Mouse (Mus musculus): ENCODE data around the gene Rfx4.
A peak's percentile ranks its signal among the peaks of the same experiment; 100 is the strongest.

The Rfx4 gene

GRCm38 (mm10) chr10:84871921-84872320 is 116.1 kb downstream of the Rfx4 start:
- DNase-seq, result no peak

- no peak for DNase-seq
These were observed 124.1 kb downstream of the Rfx4 start for GRCm38 (mm10) chr10:84879823-84880571.

- no peak for DNase-seq
These were observed 126.7 kb downstream of the Rfx4 start for GRCm38 (mm10) chr10:84882528-84882927.

- no peak for DNase-seq
These were observed 129.6 kb downstream of the Rfx4 start for GRCm38 (mm10) chr10:84885341-84885884.

GRCm38 (mm10) chr10:84886221-84886627 is 130.4 kb downstream of the Rfx4 start:
- no peak for DNase-seq

- no peak for DNase-seq
These were observed 130.9 kb downstream of the Rfx4 start for GRCm38 (mm10) chr10:84886785-84887184.

- no peak for DNase-seq
These were observed 133.4 kb downstream of the Rfx4 start for GRCm38 (mm10) chr10:84889096-84889846.

- DNase-seq, result no peak
These were observed 140.0 kb downstream of the Rfx4 start for GRCm38 (mm10) chr10:84895810-84896358.

GRCm38 (mm10) chr10:84896941-84897930 is 141.4 kb downstream of the Rfx4 start:
- peak; percentile 23 to 64 for DNase-seq

- DNase-seq, result no peak
These were observed 142.5 kb downstream of the Rfx4 start for GRCm38 (mm10) chr10:84898144-84898979.

- DNase-seq, result no peak
These were observed 145.8 kb downstream of the Rfx4 start for GRCm38 (mm10) chr10:84901676-84902075.

- no peak for DNase-seq
These were observed 146.4 kb downstream of the Rfx4 start for GRCm38 (mm10) chr10:84902213-84902612.

- no peak for DNase-seq
These were observed 147.4 kb downstream of the Rfx4 start for GRCm38 (mm10) chr10:84903307-84903706.

- peak in 1 of 2 experiments; percentile 21 for DNase-seq
These were observed 147.9 kb downstream of the Rfx4 start for GRCm38 (mm10) chr10:84903742-84904141.

GRCm38 (mm10) chr10:84906895-84907294 is 151.0 kb downstream of the Rfx4 start:
- no peak for DNase-seq

- DNase-seq, result no peak
These were observed 152.1 kb downstream of the Rfx4 start for GRCm38 (mm10) chr10:84908006-84908405.

- no peak for DNase-seq
These were observed 152.6 kb downstream of the Rfx4 start for GRCm38 (mm10) chr10:84908471-84908870.

- DNase-seq, result no peak
These were observed 153.3 kb downstream of the Rfx4 start for GRCm38 (mm10) chr10:84909021-84909801.

- DNase-seq, result no peak
These were observed 154.3 kb downstream of the Rfx4 start for GRCm38 (mm10) chr10:84910194-84910593.

- no peak for DNase-seq
These were observed 155.0 kb downstream of the Rfx4 start for GRCm38 (mm10) chr10:84910758-84911384.

All from thymus, adult 18-20 months (tissue).